Comparison of ENCODE assay signal across 7 mouse cellular contexts in the genomic region with DNA sequence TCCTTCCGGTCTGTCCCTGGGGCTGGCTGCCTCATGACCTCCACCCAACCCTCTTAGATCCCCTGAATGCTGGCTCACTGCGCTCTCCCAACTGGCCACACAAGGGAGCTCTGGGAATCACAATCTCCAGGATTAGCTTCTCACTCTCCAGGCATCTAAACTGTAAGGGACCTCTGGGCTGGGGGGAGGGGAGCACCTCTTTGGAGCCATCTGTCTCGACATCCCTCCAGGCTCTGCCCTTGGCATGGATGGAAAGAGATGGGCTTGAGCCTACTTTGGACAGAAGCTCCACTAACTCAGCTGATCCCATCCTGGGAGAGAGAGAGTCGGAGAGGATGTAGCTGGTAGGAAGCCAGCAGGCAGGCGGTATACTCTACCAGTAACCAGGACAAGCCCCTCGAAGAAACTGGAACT. TPM values are rescaled to one million over a fixed set of nuclear protein-coding genes. Genes with fewer than 3 reads are reported as not detected.
DNase-seq lines count a peak whose midpoint lies in the region; TF ChIP-seq lines count a peak whose summit lies in the region.

No protein-coding gene starts in this region.

- intact Hi-C loops in heart, adult 2 months (cut with DNase I): no loop called here

- 0 out of 2 replicates have a peak, but pooled peaks have one; percentile 37 for TF ChIP-seq POLR2A in heart, adult 2 months (IDR thresholded peaks at IDR 0.05; ENCODE audit: insufficient read depth, low read depth, low read length)

- H3K4me1 ChIP-seq in heart, adult 2 months (ENCODE audit: control insufficient read depth, insufficient read depth, low read length): peaks cover 17% of the 10 kb centered on the region

- no peak overlapping the region for H3K4me3 ChIP-seq in heart, adult 2 months

- H3K36me3 ChIP-seq in heart, adult 2 months (ENCODE audit: control insufficient read depth, insufficient read depth, low read length): no peaks in the 10 kb centered on the region

- H3K9ac ChIP-seq in heart, adult 2 months (ENCODE audit: low read depth, low read length): no peak overlapping the region

- no peaks in the 10 kb centered on the region for H3K27me3 ChIP-seq in heart, adult 2 months (ENCODE audit: control insufficient read depth, insufficient read depth, low read length)

- DNase-seq in MN1 (ENCODE audit: low spot score): peak; percentile 61
- DNase-seq in cerebellum, adult 18-20 months: peak; percentile 64 to 73
- DNase-seq in heart, adult 2 months: peak; percentile 55 to 73
- peak; percentile 50 for DNase-seq in kidney, adult 18-20 months
- DNase-seq in lung, postnatal 10 days: peak; percentile 79
- no peak for DNase-seq in spleen, postnatal 36 days (ENCODE audit: low spot score in 2 of 2)
- DNase-seq in ovary, postnatal 14 days (ENCODE audit: low spot score): no peak

- WGBS in heart, adult 2 months: 9% methylated on average over 6 of the region's 6 CpGs

- TF ChIP-seq EP300 in heart, adult 2 months (IDR thresholded peaks at IDR 0.05; ENCODE audit: insufficient read depth, low read depth, low read length): peak; percentile 44; the same call in 1 of the 2 replicates

- peak; percentile 53 for TF ChIP-seq CTCF in heart, adult 2 months (IDR thresholded peaks at IDR 0.05)

- H3K27ac ChIP-seq in heart, adult 2 months: peak overlapping the region; percentile 85

- H3K79me2 ChIP-seq in heart, adult 2 months (replicated peaks; ENCODE audit: control insufficient read depth, insufficient read depth, low read length): no peaks in the 10 kb centered on the region

RNA-seq across cellular contexts. Expression of a gene that starts 1.7 kb away (rescaled TPM):
- total RNA-seq in heart, adult 2 months (2021): 10 to 100 TPM; 75.7 to 93.5 TPM
- polyA plus RNA-seq in heart, adult 2 months (2012; rRNA removed): 92.3 and 121 TPM in 2 replicates

RNA-seq across cellular contexts. Expression of a gene that starts 14.0 kb away (rescaled TPM):
- 1 to 10 TPM; 8.4 to 9.1 TPM for total RNA-seq in heart, adult 2 months (2021)
- polyA plus RNA-seq in heart, adult 2 months (2012; rRNA removed): 24.0 and 27.7 TPM in 2 replicates

RNA-seq across cellular contexts. Expression of a gene that starts 29.0 kb away (rescaled TPM):
- 10 to 100 TPM; 66.7 to 79.0 TPM for total RNA-seq in heart, adult 2 months (2021)
- polyA plus RNA-seq in heart, adult 2 months (2012; rRNA removed): 73.2 and 107 TPM in 2 replicates

RNA-seq across cellular contexts. Expression of a gene that starts 32.9 kb away (rescaled TPM):
- total RNA-seq in heart, adult 2 months (2021): 1 to 10 TPM; 1.9 to 2.0 TPM
- polyA plus RNA-seq in heart, adult 2 months (2012; rRNA removed): 4.7 and 5.2 TPM in 2 replicates

RNA-seq across cellular contexts. Expression of a gene that starts 41.8 kb away (rescaled TPM):
- total RNA-seq in heart, adult 2 months (2021): 10 to 100 TPM; 20.7 to 21.1 TPM
- 30.5 and 43.2 TPM in 2 replicates for polyA plus RNA-seq in heart, adult 2 months (2012; rRNA removed)

Comparison
In these comparisons a context has a peak if more than half of its experiments do, and no peak if none do; other contexts are left out.
1. DNase-seq: peak in MN1 (single experiment), cerebellum, adult 18-20 months (2 of 2), heart, adult 2 months (2 of 2), kidney, adult 18-20 months (single experiment) and lung, postnatal 10 days (single experiment); none in spleen, postnatal 36 days (0 of 2) and ovary, postnatal 14 days (single experiment).